ENCODE assay signal across 10 mouse cellular contexts in the genomic region with DNA sequence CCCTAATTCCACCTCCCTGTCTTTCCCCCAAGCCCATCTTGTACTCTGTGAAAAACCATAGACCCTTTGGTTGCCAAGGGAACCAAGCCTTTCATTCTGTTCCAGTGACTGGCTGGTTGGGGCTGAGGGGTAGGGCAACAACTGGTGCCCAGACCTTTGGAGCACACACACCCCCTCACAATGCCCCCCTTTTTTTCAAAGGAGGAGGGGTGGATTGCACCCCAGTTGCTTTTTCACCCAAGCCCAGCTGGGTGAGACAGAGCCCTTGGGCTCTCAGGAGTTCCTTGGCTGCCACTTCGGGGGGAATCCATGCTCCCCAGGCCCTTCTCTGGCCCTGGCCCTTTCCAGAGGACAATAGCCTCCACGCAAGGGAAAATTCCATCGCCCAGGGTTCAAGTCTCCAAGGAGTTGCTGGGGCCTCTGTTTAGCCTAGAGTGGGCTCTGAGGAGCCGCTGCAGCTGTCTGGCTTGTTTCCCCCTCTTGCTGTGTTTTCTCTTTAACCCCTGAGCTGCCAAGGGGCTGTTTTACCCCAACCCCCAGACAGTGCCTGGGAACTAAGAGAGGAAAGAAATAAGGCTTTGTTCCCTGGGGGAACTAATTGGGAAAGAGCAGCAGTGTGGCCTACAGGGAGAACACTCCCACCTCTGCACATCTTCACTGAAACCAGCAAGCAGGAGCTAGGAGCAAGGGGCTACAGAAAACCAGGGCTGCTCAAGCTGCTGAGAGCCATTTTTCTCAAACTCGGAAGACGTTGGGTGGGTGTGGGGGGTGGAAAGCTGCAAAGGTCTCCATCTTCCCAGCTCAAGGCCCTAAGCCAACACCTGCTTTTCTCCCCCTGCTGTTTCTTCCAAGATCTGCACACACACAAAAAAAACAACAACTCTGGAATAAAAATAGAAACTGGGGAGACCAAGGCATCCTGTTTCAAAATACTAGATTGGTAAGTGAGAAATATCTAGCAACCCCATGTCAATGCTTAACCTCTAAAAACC. TPM values are rescaled to one million over a fixed set of nuclear protein-coding genes. Genes with fewer than 3 reads are reported as not detected.
A peak's percentile ranks its signal among the peaks of the same experiment; 100 is the strongest.
DNase-seq lines count a peak whose midpoint lies in the region; ATAC-seq and TF ChIP-seq lines count a peak whose summit lies in the region.
"Had no signal": no experiment of that assay in that cellular context is flagged by ENCODE, and none has a peak within 500 bp of the region (broad histone marks: within the 10 kb centered on the region; RNA-seq: fewer than 3 reads in every experiment).

No protein-coding gene starts in this region.

- no peak overlapping the region for H3K4me3 ChIP-seq in lung, embryonic 14.5 days (ENCODE audit: low read depth, low read length)
- peak overlapping the region; percentile 31 for H3K4me3 ChIP-seq in embryonic facial prominence, embryonic 10.5 days
- no peak overlapping the region for H3K4me3 ChIP-seq in heart, embryonic 11.5 days (ENCODE audit: low read depth, low read length)
- no peak overlapping the region for H3K4me3 ChIP-seq in midbrain, embryonic 14.5 days (replicated peaks; ENCODE audit: low read depth, low read length)

- H3K27me3 ChIP-seq in lung, embryonic 14.5 days (ENCODE audit: insufficient read depth, low read length): no peaks in the 10 kb centered on the region
- H3K27me3 ChIP-seq in embryonic facial prominence, embryonic 10.5 days (replicated peaks; ENCODE audit: low read depth, poor library complexity, severe bottlenecking): no peaks in the 10 kb centered on the region
- H3K27me3 ChIP-seq in heart, embryonic 11.5 days (ENCODE audit: control insufficient read depth, insufficient read depth, low read length): no peaks in the 10 kb centered on the region
- no peaks in the 10 kb centered on the region for H3K27me3 ChIP-seq in midbrain, embryonic 14.5 days (ENCODE audit: control insufficient read depth, insufficient read depth, low read length)
- H3K27me3 ChIP-seq: Patski had no signal

- H3K36me3 ChIP-seq in lung, embryonic 14.5 days (ENCODE audit: insufficient read depth): no peaks in the 10 kb centered on the region
- no peaks in the 10 kb centered on the region for H3K36me3 ChIP-seq in embryonic facial prominence, embryonic 10.5 days (replicated peaks)
- no peaks in the 10 kb centered on the region for H3K36me3 ChIP-seq in heart, embryonic 11.5 days (ENCODE audit: control insufficient read depth, insufficient read depth, low read length)
- no peaks in the 10 kb centered on the region for H3K36me3 ChIP-seq in midbrain, embryonic 14.5 days (ENCODE audit: control insufficient read depth, insufficient read depth, low read length)

- H3K9me3 ChIP-seq in lung, embryonic 14.5 days (ENCODE audit: low read depth, low read length): no peaks in the 10 kb centered on the region
- H3K9me3 ChIP-seq in embryonic facial prominence, embryonic 10.5 days: no peaks in the 10 kb centered on the region
- no peaks in the 10 kb centered on the region for H3K9me3 ChIP-seq in heart, embryonic 11.5 days (replicated peaks; ENCODE audit: control insufficient read depth, low read length)
- no peaks in the 10 kb centered on the region for H3K9me3 ChIP-seq in midbrain, embryonic 14.5 days (ENCODE audit: control insufficient read depth, low read length)

- DNase-seq in lung, embryonic 14.5 days: peak; percentile 78
- DNase-seq in lung, adult 18-20 months: no peak
- DNase-seq in embryonic facial prominence, embryonic 10.5 days (ENCODE audit: low spot score): peak; percentile 83
- DNase-seq in layer of hippocampus, postnatal 14 days (ENCODE audit: low spot score in 2 of 2): peak; percentile 61 to 80
- DNase-seq in midbrain, embryonic 14.5 days: peak; percentile 89
- no peak for DNase-seq in adrenal gland, postnatal 10 days
- DNase-seq in testis, postnatal 14 days (ENCODE audit: low spot score): no peak

- H3K27ac ChIP-seq in lung, embryonic 14.5 days (ENCODE audit: low read depth): peak overlapping the region; percentile 93
- H3K27ac ChIP-seq in embryonic facial prominence, embryonic 10.5 days (replicated peaks): peak overlapping the region; percentile 92
- peak overlapping the region; percentile 90 for H3K27ac ChIP-seq in heart, embryonic 11.5 days (ENCODE audit: low read depth, low read length)
- H3K27ac ChIP-seq in midbrain, embryonic 14.5 days (replicated peaks; ENCODE audit: low read depth, low read length): peak overlapping the region; percentile 84
- H3K27ac ChIP-seq: macrophage had no signal

- peak; percentile 84 for ATAC-seq in lung, embryonic 14.5 days (ENCODE audit: insufficient read depth)
- ATAC-seq in heart, embryonic 11.5 days (replicated peaks; ENCODE audit: insufficient number of reproducible peaks, low FRiP score, low TSS enrichment): 0 out of 2 replicates have a peak, but pooled peaks have one; percentile 9
- peak; percentile 92 for ATAC-seq in midbrain, embryonic 14.5 days (ENCODE audit: low FRiP score, low TSS enrichment)
- ATAC-seq: Patski had no signal

- WGBS in lung, embryonic 14.5 days: 7% methylated on average over 6 of the region's 6 CpGs
- WGBS in embryonic facial prominence, embryonic 10.5 days: 2% methylated on average over 6 of the region's 6 CpGs
- WGBS in heart, embryonic 11.5 days (ENCODE audit: insufficient replicate concordance): 13% methylated on average over 6 of the region's 6 CpGs
- 0% methylated on average over 6 of the region's 6 CpGs for WGBS in midbrain, embryonic 14.5 days

- peaks cover 37% of the 10 kb centered on the region for H3K4me1 ChIP-seq in lung, embryonic 14.5 days (ENCODE audit: insufficient read depth)
- H3K4me1 ChIP-seq in embryonic facial prominence, embryonic 10.5 days: peaks cover 64% of the 10 kb centered on the region
- peaks cover 49% of the 10 kb centered on the region for H3K4me1 ChIP-seq in heart, embryonic 11.5 days (ENCODE audit: control insufficient read depth, insufficient read depth, low read length)
- peaks cover 42% of the 10 kb centered on the region for H3K4me1 ChIP-seq in midbrain, embryonic 14.5 days (ENCODE audit: control insufficient read depth, insufficient read depth, low read length)

- TF ChIP-seq CTCF in lung, embryonic 14.5 days (IDR thresholded peaks at IDR 0.05; ENCODE audit: low read depth): peak; percentile 45

- no peak overlapping the region for H3K4me2 ChIP-seq in lung, embryonic 14.5 days
- H3K4me2 ChIP-seq in heart, embryonic 11.5 days: no peak overlapping the region; the same call in 1 of the 2 replicates
- peak overlapping the region; percentile 34 for H3K4me2 ChIP-seq in midbrain, embryonic 14.5 days (ENCODE audit: low read length)

- 0 out of 2 replicates have a peak overlapping the region, but pooled peaks have one; percentile 4 for H3K9ac ChIP-seq in lung, embryonic 14.5 days
- H3K9ac ChIP-seq in heart, embryonic 11.5 days (ENCODE audit: low read depth, low read length): peak overlapping the region; percentile 64; the same call in 1 of the 2 replicates
- no peak overlapping the region for H3K9ac ChIP-seq in midbrain, embryonic 14.5 days (replicated peaks; ENCODE audit: low read length)

RNA-seq across cellular contexts. Expression of a gene that starts 50.1 kb away (rescaled TPM):
- polyA plus RNA-seq in lung, embryonic 14.5 days (2014; fragmentation: Nextera tagmentation; extraction: Ambion mirVana): 190 and 192 TPM in 2 replicates
- polyA plus RNA-seq in embryonic facial prominence, embryonic 10.5 days (2016; fragmentation: Nextera tagmentation; extraction: Ambion mirVana): 114 and 119 TPM in 2 replicates
- polyA plus RNA-seq in heart, embryonic 11.5 days (2014; fragmentation: Nextera tagmentation; extraction: Ambion mirVana): 133 and 144 TPM in 2 replicates
- 10 to 100 TPM; 48.3 to 50.3 TPM for total RNA-seq in layer of hippocampus, postnatal 14 days (2021)
- 32.3 and 52.3 TPM in 2 replicates for polyA plus RNA-seq in midbrain, embryonic 14.5 days (2014; fragmentation: Nextera tagmentation; extraction: Ambion mirVana)
- total RNA-seq in adrenal gland, postnatal 10 days (2021): 100 to 1,000 TPM; 190 to 228 TPM

Comparison
In these comparisons a context has a peak if more than half of its experiments do, and no peak if none do; other contexts are left out.
1. DNase-seq: peak in lung, embryonic 14.5 days (single experiment), embryonic facial prominence, embryonic 10.5 days (single experiment), layer of hippocampus, postnatal 14 days (2 of 2) and midbrain, embryonic 14.5 days (single experiment); none in lung, adult 18-20 months (0 of 2), adrenal gland, postnatal 10 days (single experiment) and testis, postnatal 14 days (single experiment).
2. ATAC-seq: peak in every context shown above with its lines; median percentile 92 in midbrain, embryonic 14.5 days; 84 in lung, embryonic 14.5 days; 9 in heart, embryonic 11.5 days.
3. Peak in every context shown above with its lines, with median percentiles within 50 percentile points of each other: H3K27ac ChIP-seq.